Mouse (Mus musculus) heart, embryonic 10.5 days (tissue): ENCODE measurements around the gene Ttc29. TPM values are rescaled to one million over a fixed set of nuclear protein-coding genes. Genes with fewer than 3 reads are reported as not detected.

Source experiments
- DNase-seq: peaks from one replicate; pipeline ENCODE4 v3.0.0-alpha.2; 2017; ENCODE audit warnings: low spot score
- H3K27ac ChIP-seq: fragments of 300-500 bp; sonication (generic); 2 replicates; pipeline ENCODE4 v1.5.1; 2016; ENCODE audit warnings: mild to moderate bottlenecking
- H3K27me3 ChIP-seq: fragments of 300-500 bp; sonication (generic); 2 replicates; pipeline ENCODE4 v1.6.1; 2016; ENCODE audit warnings: mild to moderate bottlenecking; ENCODE audit not compliant: poor library complexity, insufficient read depth, severe bottlenecking
- H3K36me3 ChIP-seq: fragments of 300-500 bp; sonication (generic); 2 replicates; pipeline ENCODE4 v1.6.1; 2016; ENCODE audit warnings: mild to moderate bottlenecking, moderate library complexity
- H3K4me1 ChIP-seq: fragments of 300-500 bp; sonication (generic); 2 replicates; pipeline ENCODE4 v1.6.1; 2016; ENCODE audit warnings: mild to moderate bottlenecking
- H3K4me3 ChIP-seq: fragments of 300-500 bp; sonication (generic); 2 replicates; pipeline ENCODE4 v1.5.1; 2016; ENCODE audit warnings: mild to moderate bottlenecking, moderate library complexity
- H3K9me3 ChIP-seq: fragments of 300-500 bp; sonication (generic); 2 replicates; pipeline ENCODE4 v1.6.1; 2016; ENCODE audit warnings: mild to moderate bottlenecking, moderate library complexity
- WGBS: fragments of 180-500 bp; shearing (Covaris S2); methylation state at CpG from one replicate; pipeline ENCODE4 v1.1.7; 2016; 5-methylcytosine and 5-hydroxymethylcytosine counted together
- polyA plus RNA-seq: library from polyadenylated mRNA; unstranded; fragments of >200 nt; fragmentation: Nextera tagmentation; extraction: Ambion mirVana; gene quantifications from 2 replicates; pipeline ENCODE4 v1.2.1, GENCODE M21; 2016

Ttc29 gene
- polyA plus RNA-seq, result not detected in 2 replicates

- DNase-seq, result peak; percentile 92
- Histone ChIP-seq H3K4me1 (peaks cover 6% of the 10 kb centered on the region; the same call in 1 of the 2 replicates), H3K36me3 (no peaks in the 10 kb centered on the region), H3K27me3 (no peaks in the 10 kb centered on the region), H3K9me3 (no peaks in the 10 kb centered on the region), H3K27ac (no peak within 1 kb of the TSS), H3K4me3 (peak within 1 kb of the TSS; percentile 38; the same call in 1 of the 2 replicates)
- under 1% methylated on average over 11 of the region's 11 CpGs for WGBS
Observed at GRCm38 (mm10) chr8:78213074-78213473, at the start of gene Ttc29. Gene Ttc29 (plus strand): TSS chr8:78213297.

DNA sequence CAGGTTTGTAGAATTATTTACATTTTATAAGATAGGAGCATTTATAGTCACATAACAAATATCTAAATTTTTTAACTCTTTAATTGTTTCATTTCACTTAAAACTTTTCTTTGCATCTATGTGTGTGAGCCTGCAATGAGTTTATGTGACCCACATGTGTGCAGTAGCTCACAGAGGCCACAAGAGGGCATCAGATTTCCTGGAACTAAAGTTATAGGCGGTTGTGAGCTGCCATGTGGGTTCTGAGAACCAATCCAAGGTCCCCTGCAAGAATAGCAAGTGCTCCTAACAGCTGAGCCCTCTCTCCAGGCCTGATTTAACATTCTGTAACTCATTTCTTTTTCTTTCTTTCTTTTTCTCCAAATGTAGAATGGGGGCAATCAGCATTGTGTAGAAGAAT, 41.7 kb upstream of the Ttc29 start:
- Histone ChIP-seq H3K9me3 (0 out of 2 replicates have a peak, but pooled peaks cover 3% of the 10 kb centered on the region), H3K4me1 (no peaks in the 10 kb centered on the region), H3K27me3 (no peaks in the 10 kb centered on the region), H3K36me3 (no peaks in the 10 kb centered on the region), H3K4me3 (no peak overlapping the region), H3K27ac (no peak overlapping the region)
- 88% methylated on average over 1 of the region's 1 CpGs for WGBS
- no peak for DNase-seq

- Histone ChIP-seq H3K27me3 (no peaks in the 10 kb centered on the region), H3K36me3 (no peaks in the 10 kb centered on the region), H3K9me3 (no peaks in the 10 kb centered on the region), H3K4me1 (no peaks in the 10 kb centered on the region), H3K27ac (no peak overlapping the region), H3K4me3 (no peak overlapping the region)
- 81% methylated on average over 7 of the region's 7 CpGs for WGBS
- no peak for DNase-seq
Observed at GRCm38 (mm10) chr8:78182654-78183053, 30.4 kb upstream of the Ttc29 start.

GRCm38 (mm10) chr8:78183414-78183813, 29.7 kb upstream of the Ttc29 start:
- Histone ChIP-seq H3K27ac (no peak overlapping the region), H3K9me3 (no peaks in the 10 kb centered on the region), H3K27me3 (no peaks in the 10 kb centered on the region), H3K4me3 (no peak overlapping the region), H3K4me1 (no peaks in the 10 kb centered on the region), H3K36me3 (no peaks in the 10 kb centered on the region)
- no peak for DNase-seq
- 84% methylated on average over 6 of the region's 6 CpGs for WGBS

- Histone ChIP-seq H3K4me3 (no peak overlapping the region), H3K9me3 (no peaks in the 10 kb centered on the region), H3K27me3 (no peaks in the 10 kb centered on the region), H3K4me1 (no peaks in the 10 kb centered on the region), H3K27ac (no peak overlapping the region), H3K36me3 (no peaks in the 10 kb centered on the region)
- DNase-seq, result no peak
Observed at GRCm38 (mm10) chr8:78187087-78187486, 26.0 kb upstream of the Ttc29 start.

- no peaks in the 10 kb centered on the region for H3K36me3 ChIP-seq
- no peaks in the 10 kb centered on the region for H3K4me1 ChIP-seq
- no peak for DNase-seq
- no peak overlapping the region for H3K4me3 ChIP-seq
- 29% methylated on average over 5 of the region's 5 CpGs for WGBS
- H3K9me3 ChIP-seq, result no peaks in the 10 kb centered on the region
- no peaks in the 10 kb centered on the region for H3K27me3 ChIP-seq
- H3K27ac ChIP-seq, result no peak overlapping the region
Observed at GRCm38 (mm10) chr8:78204229-78204628, 8.9 kb upstream of the Ttc29 start.

GRCm38 (mm10) chr8:78210424-78210823, 2.7 kb upstream of the Ttc29 start:
- no peak overlapping the region for H3K27ac ChIP-seq
- no peaks in the 10 kb centered on the region for H3K36me3 ChIP-seq
- DNase-seq, result no peak
- WGBS, result 61% methylated on average over 3 of the region's 3 CpGs
- peaks cover 6% of the 10 kb centered on the region; the same call in 1 of the 2 replicates for H3K4me1 ChIP-seq
- no peak overlapping the region for H3K4me3 ChIP-seq
- H3K9me3 ChIP-seq, result no peaks in the 10 kb centered on the region
- H3K27me3 ChIP-seq, result no peaks in the 10 kb centered on the region

DNA sequence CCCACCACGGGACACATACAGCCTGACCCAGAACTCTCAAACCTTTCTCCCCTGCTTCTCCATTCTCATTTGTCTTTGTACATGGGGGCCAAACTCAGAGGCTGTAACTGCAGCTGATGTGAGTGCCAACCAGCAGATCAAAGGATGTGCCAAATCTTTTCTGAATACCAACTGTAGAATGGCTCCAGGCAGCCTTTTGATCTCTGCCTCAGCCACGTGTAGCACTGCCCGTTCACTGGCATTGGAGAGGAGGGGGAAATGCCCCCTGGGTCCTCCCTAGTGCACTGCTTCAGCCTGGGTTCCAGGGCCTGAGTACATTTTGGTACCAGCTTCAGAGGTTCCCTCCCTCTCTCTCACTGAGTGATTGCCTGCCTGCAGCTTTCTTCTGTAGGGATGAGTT, 1.5 kb downstream of the Ttc29 start:
- no peaks in the 10 kb centered on the region for H3K9me3 ChIP-seq
- no peak overlapping the region for H3K4me3 ChIP-seq
- H3K27me3 ChIP-seq, result no peaks in the 10 kb centered on the region
- DNase-seq, result no peak
- H3K27ac ChIP-seq, result no peak overlapping the region
- no peaks in the 10 kb centered on the region for H3K36me3 ChIP-seq
- peaks cover 6% of the 10 kb centered on the region; the same call in 1 of the 2 replicates for H3K4me1 ChIP-seq
- WGBS, result 46% methylated on average over 3 of the region's 3 CpGs

DNA sequence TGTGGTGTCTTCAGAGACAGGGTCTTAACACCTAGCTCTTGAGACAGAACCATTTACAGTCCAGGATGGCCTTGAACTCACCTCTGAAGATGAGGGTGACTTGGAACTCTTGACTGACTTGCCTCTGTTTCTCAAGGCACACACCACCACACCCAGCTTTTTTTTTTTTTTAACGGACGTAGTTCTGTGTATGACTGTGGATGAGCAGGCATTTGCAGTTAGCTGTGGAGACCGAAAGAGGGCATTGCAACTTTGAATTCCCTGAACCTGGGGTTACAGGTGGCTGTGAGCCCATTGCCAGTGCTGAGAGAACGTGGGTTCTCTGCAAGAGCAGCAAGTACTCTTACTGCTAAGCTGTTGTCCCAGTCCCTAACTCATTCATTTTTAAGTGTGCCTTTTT, 13.0 kb downstream of the Ttc29 start:
- no peaks in the 10 kb centered on the region for H3K9me3 ChIP-seq
- no peak overlapping the region for H3K4me3 ChIP-seq
- no peaks in the 10 kb centered on the region for H3K4me1 ChIP-seq
- 65% methylated on average over 4 of the region's 4 CpGs for WGBS
- H3K27ac ChIP-seq, result no peak overlapping the region
- no peaks in the 10 kb centered on the region for H3K27me3 ChIP-seq
- H3K36me3 ChIP-seq, result no peaks in the 10 kb centered on the region
- DNase-seq, result no peak

- DNase-seq, result no peak
- Histone ChIP-seq H3K9me3 (no peaks in the 10 kb centered on the region), H3K4me3 (no peak overlapping the region), H3K4me1 (no peaks in the 10 kb centered on the region), H3K36me3 (no peaks in the 10 kb centered on the region), H3K27ac (no peak overlapping the region), H3K27me3 (no peaks in the 10 kb centered on the region)
- 69% methylated on average over 2 of the region's 2 CpGs for WGBS
Observed at GRCm38 (mm10) chr8:78230721-78231120, 17.6 kb downstream of the Ttc29 start.

DNA sequence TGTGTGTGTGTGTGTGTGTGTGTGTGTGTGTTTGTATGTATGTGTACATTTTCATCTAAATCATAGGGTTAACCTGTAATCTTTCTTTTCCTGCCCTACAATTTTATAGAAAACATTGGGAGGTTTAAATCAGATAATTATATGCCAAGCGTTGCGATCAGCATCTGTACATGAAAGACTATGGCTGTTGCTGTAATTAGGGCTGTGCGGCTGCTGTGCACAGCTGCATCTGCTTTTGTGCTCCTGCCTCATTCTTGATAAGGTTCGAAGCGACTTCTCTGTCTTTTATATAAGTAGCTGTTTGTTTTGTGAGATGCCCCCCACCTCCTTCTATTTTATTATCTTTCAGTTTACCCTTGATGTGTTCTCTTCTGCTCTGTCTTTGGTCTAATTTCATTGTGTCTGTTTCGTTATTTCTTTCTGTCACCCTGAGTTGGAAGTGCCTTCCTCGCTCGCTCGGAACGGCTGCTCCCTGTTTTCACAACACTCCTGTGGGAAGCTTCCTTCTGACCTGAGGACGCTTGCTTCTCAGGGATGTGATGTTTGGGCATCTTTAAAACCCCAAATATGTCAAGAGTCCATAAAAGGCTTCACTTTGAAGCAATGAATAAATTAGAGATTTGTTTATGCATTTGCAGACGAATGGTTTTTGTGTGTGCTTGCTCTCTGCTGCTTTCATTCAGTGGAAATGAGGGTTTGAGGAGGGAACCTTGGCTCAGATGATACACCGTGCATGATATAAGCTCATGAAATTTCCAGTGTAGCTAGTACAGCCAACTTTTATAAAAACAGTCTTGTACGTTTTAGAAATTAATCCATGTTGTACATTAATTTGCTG, 20.0 kb downstream of the Ttc29 start:
- Histone ChIP-seq H3K36me3 (no peaks in the 10 kb centered on the region), H3K9me3 (no peaks in the 10 kb centered on the region), H3K4me1 (no peaks in the 10 kb centered on the region), H3K27ac (no peak overlapping the region), H3K27me3 (no peaks in the 10 kb centered on the region), H3K4me3 (no peak overlapping the region)
- no peak for DNase-seq
- 68% methylated on average over 14 of the region's 14 CpGs for WGBS

DNA sequence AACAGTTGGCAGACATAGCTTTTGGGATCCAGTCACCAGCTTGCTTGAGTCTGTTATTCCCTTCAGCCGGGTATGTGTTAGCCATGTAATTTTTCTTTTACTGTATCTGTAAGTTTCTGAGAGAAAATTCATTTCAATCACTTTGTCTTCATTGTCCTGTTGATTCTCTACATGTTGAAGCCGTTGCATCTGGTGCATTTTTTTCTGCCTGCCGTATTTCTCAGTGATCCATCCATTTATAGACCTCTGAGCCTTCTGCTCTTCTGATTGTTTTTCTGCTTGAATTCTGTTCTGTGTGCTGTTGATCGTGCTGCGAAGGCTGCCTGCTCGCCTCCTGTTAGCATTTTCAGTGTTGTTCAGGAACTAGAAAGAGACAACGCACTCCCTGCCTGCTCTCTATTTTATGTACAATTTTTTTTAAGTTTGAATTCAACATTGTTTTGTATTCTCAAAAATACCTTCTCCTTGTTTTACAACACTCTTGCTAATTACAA, 20.7 kb downstream of the Ttc29 start:
- H3K27ac ChIP-seq, result no peak overlapping the region
- DNase-seq, result no peak
- no peaks in the 10 kb centered on the region for H3K4me1 ChIP-seq
- no peaks in the 10 kb centered on the region for H3K27me3 ChIP-seq
- no peak overlapping the region for H3K4me3 ChIP-seq
- WGBS, result 82% methylated on average over 7 of the region's 7 CpGs
- no peaks in the 10 kb centered on the region for H3K36me3 ChIP-seq
- H3K9me3 ChIP-seq, result no peaks in the 10 kb centered on the region

DNA sequence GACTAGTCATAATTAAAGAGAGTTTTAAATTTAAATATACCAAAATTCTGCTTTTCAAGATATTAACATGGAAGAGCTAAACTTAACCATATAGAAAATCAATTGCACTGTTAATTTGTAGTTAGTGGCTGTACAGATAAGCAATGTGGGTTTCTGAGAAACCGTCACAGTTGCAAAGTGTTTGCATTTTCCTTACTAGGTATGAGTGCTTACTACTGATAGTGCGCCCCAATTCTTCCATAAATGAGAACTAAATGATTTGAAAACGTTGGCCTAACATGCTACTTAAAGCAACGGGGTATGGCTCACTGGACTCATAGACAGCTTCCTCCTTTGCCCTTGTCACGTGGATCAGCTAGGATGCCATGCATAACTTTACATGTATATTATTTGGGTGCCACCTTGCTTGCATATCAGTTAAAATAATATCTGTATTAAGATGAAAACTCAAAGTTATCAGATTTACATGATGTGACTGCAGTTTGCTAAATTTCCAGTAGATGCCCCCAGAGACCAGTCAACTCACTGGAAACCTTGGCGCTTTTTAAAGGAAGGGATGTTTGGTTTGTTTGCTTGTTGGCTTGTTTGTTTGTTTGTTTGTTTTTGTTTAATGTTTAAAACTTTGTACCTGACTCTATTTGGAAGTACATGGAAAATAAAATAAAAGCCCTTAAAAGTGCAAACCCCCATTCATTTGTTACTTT, 25.0 kb downstream of the Ttc29 start:
- Histone ChIP-seq H3K36me3 (no peaks in the 10 kb centered on the region), H3K27ac (no peak overlapping the region), H3K9me3 (no peaks in the 10 kb centered on the region), H3K27me3 (no peaks in the 10 kb centered on the region), H3K4me1 (no peaks in the 10 kb centered on the region), H3K4me3 (no peak overlapping the region)
- DNase-seq, result no peak
- 58% methylated on average over 6 of the region's 6 CpGs for WGBS
